Mouse (Mus musculus) lung, adult 2 months (tissue): ENCODE results near the gene Kank1.

Experiments used
- CTCF ChIP-seq: fragments of 200-500 bp; IDR thresholded peaks from 2 replicates; pipeline ENCODE4 v1.5.1; 2011; ENCODE audit warnings: mild to moderate bottlenecking, low read length, control low read depth; ENCODE audit not compliant: insufficient read depth
- POLR2A ChIP-seq: fragments of 200-500 bp; IDR thresholded peaks from 2 replicates; pipeline ENCODE4 v1.6.1; 2011; ENCODE audit warnings: low read depth, mild to moderate bottlenecking, control low read depth, low read length, borderline replicate concordance; ENCODE audit errors: extremely low read depth

- TF ChIP-seq CTCF (no peak), POLR2A (no peak)
Observed at GRCm38 (mm10) chr19:25301189-25301588, 64.4 kb downstream of the Kank1 start.
